Mouse (Mus musculus) liver, embryonic 14.5 days (tissue): ENCODE data around the gene Hsp90ab1.

ENCODE experiments used
- CTCF ChIP-seq: IDR thresholded peaks from 2 replicates; pipeline ENCODE4 v1.5.1; 2016; ENCODE audit warnings: antibody characterized with exemption, low read depth, control low read depth
- EP300 ChIP-seq: IDR thresholded peaks from 2 replicates; pipeline ENCODE4 v1.6.1; 2016; ENCODE audit warnings: antibody characterized with exemption, low read depth

DNA sequence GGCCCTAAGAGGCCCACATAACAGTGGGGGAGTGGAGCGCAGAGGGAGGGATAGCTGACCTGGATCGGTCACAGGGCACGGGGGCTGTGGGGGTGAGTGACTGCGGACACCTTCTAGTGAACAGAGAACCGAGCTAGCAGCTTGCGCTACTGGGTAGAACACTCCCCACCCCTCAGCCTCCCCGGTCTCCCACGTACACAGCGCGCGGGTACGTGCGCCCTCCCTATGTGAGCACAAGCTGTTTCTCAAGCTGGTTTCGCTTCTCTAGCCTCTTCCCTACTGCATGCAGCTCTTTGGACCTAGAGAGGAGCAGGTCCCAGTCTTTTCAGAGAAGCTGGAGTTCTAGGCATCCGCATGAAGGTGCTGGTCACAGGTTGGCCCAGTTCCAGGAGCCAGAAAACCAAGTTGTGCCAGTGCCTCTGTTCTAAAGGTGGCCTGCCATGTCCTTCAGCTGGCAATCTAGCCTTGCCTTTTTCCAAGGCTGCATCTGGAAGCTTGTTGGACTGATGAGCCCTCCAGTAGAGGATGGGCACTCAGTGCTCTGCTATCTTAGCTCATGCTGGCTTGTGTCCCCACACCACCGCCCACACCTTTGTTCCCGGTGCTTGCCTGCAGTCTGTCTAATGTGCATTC, 1.2 kb upstream of the Hsp90ab1 start:
- TF ChIP-seq CTCF (no peak), EP300 (no peak)
